In the genomic region with DNA sequence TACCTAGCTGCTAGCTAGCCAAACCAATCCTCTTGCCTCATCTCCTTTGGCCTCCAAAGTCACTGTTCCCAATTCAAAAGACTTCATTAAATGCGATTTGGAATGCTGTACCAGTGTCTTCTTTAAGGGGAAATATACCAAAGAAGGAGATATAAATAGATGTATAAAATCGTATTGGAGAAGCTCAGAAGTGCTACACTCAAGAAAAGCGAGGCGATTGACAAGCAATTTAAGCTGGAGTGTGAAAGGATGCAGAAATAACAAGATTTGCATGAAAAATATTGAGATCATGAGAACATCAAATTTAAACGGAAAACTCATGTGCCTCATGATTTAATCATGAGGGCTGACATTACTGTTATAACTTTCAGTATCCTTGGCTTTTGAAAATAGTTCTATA, we compare ENCODE assay signal across 27 mouse cellular contexts.
DNase-seq lines count a peak whose midpoint lies in the region; ATAC-seq lines count a peak whose summit lies in the region.
"Had no signal": no experiment of that assay in that cellular context is flagged by ENCODE, and none has a peak within 500 bp of the region (broad histone marks: within the 10 kb centered on the region; RNA-seq: fewer than 3 reads in every experiment).

No protein-coding gene starts in this region.

- H3K27ac ChIP-seq in forebrain, embryonic 14.5 days (ENCODE audit: low read depth, low read length) = no peak overlapping the region
- H3K27ac ChIP-seq in forebrain, embryonic 10.5 days = no peak overlapping the region
- H3K27ac ChIP-seq in forebrain, embryonic 16.5 days (ENCODE audit: low read length) = no peak overlapping the region
- H3K27ac ChIP-seq in forebrain, embryonic 11.5 days (ENCODE audit: low read depth, low read length) = no peak overlapping the region
- H3K27ac ChIP-seq: embryonic facial prominence, embryonic 13.5 days; embryonic facial prominence, embryonic 15.5 days; gastrocnemius, adult 2 months had no signal

- H3K27me3 ChIP-seq in forebrain, embryonic 14.5 days (replicated peaks; ENCODE audit: control insufficient read depth, insufficient read depth, low read length) = no peaks in the 10 kb centered on the region
- no peaks in the 10 kb centered on the region for H3K27me3 ChIP-seq in forebrain, embryonic 10.5 days (ENCODE audit: poor library complexity, severe bottlenecking)
- H3K27me3 ChIP-seq in forebrain, embryonic 16.5 days (replicated peaks; ENCODE audit: control insufficient read depth, insufficient read depth, low read length) = no peaks in the 10 kb centered on the region
- H3K27me3 ChIP-seq in forebrain, embryonic 11.5 days (ENCODE audit: control insufficient read depth, insufficient read depth, low read length) = no peaks in the 10 kb centered on the region
- H3K27me3 ChIP-seq: CH12.LX; embryonic facial prominence, embryonic 13.5 days; embryonic facial prominence, embryonic 15.5 days had no signal

- peak; percentile 16 for DNase-seq in forebrain, embryonic 14.5 days (ENCODE audit: low spot score)
- no peak for DNase-seq in forebrain, embryonic 10.5 days (ENCODE audit: extremely low spot score, low spot score)
- DNase-seq in forebrain, embryonic 11.5 days (ENCODE audit: low spot score) = no peak
- DNase-seq in frontal cortex, postnatal 14 days (ENCODE audit: low spot score in 2 of 2) = no peak
- DNase-seq in brain, adult 2 months (ENCODE audit: low read depth, low spot score) = peak; percentile 45
- DNase-seq in kidney, adult 9 months = no peak
- DNase-seq: adrenal gland, adult 8-10 months; adrenal gland, postnatal 14 days; adrenal gland, postnatal 36 days; B cell, adult 2 months; cerebellum, adult 11-12 months; cerebellum, adult 2 months; cerebellum, adult 9-10 months; cerebellum, postnatal 10 days; cerebellum, postnatal 25 days; embryo, embryonic 11 days; gastrocnemius, adult 2 months had no signal

- ATAC-seq in forebrain, embryonic 14.5 days = no peak
- ATAC-seq in forebrain, embryonic 16.5 days = peak; percentile 36; the same call in 1 of the 2 replicates
- ATAC-seq in forebrain, embryonic 11.5 days (replicated peaks; ENCODE audit: low FRiP score) = no peak
- peak; percentile 58 for ATAC-seq in frontal cortex, adult (ENCODE audit: low TSS enrichment)
- ATAC-seq: activated CD4-positive, CD25-positive, alpha-beta regulatory T cell, adult 4 months; CD4-positive, CD25-positive, alpha-beta regulatory T cell, adult 4 months; Patski had no signal

- H3K4me1 ChIP-seq in forebrain, embryonic 14.5 days (ENCODE audit: control insufficient read depth, insufficient read depth, low read length) = no peaks in the 10 kb centered on the region
- peaks cover 6% of the 10 kb centered on the region; the same call in 1 of the 2 replicates for H3K4me1 ChIP-seq in forebrain, embryonic 10.5 days
- no peaks in the 10 kb centered on the region for H3K4me1 ChIP-seq in forebrain, embryonic 16.5 days (replicated peaks; ENCODE audit: control insufficient read depth, insufficient read depth, low read length)
- H3K4me1 ChIP-seq in forebrain, embryonic 11.5 days (replicated peaks; ENCODE audit: control insufficient read depth, insufficient read depth, low read length) = no peaks in the 10 kb centered on the region
- H3K4me1 ChIP-seq: embryonic facial prominence, embryonic 15.5 days had no signal

- H3K9ac ChIP-seq in forebrain, embryonic 14.5 days (ENCODE audit: low read length) = no peak overlapping the region
- no peak overlapping the region for H3K9ac ChIP-seq in forebrain, embryonic 16.5 days (replicated peaks; ENCODE audit: low read depth, low read length)
- no peak overlapping the region for H3K9ac ChIP-seq in forebrain, embryonic 11.5 days (ENCODE audit: low read length)
- H3K9ac ChIP-seq: embryonic facial prominence, embryonic 13.5 days; embryonic facial prominence, embryonic 15.5 days had no signal

- no peak overlapping the region for H3K4me3 ChIP-seq in forebrain, embryonic 14.5 days (ENCODE audit: low read depth, low read length)
- no peak overlapping the region for H3K4me3 ChIP-seq in forebrain, embryonic 10.5 days
- H3K4me3 ChIP-seq in forebrain, embryonic 16.5 days (replicated peaks; ENCODE audit: low read length) = no peak overlapping the region
- H3K4me3 ChIP-seq in forebrain, embryonic 11.5 days (ENCODE audit: low read depth, low read length) = no peak overlapping the region
- H3K4me3 ChIP-seq: embryonic facial prominence, embryonic 13.5 days; embryonic facial prominence, embryonic 15.5 days; erythroblast, embryonic 14.5 days; gastrocnemius, adult 2 months had no signal

- no peak overlapping the region for H3K4me2 ChIP-seq in forebrain, embryonic 14.5 days (ENCODE audit: low read length)
- H3K4me2 ChIP-seq in forebrain, embryonic 16.5 days (ENCODE audit: low read length) = no peak overlapping the region
- H3K4me2 ChIP-seq in forebrain, embryonic 11.5 days (ENCODE audit: low read depth, low read length, severe bottlenecking) = no peak overlapping the region
- H3K4me2 ChIP-seq: embryonic facial prominence, embryonic 15.5 days had no signal

- no peaks in the 10 kb centered on the region for H3K9me3 ChIP-seq in forebrain, embryonic 14.5 days (replicated peaks; ENCODE audit: control insufficient read depth, low read length)
- no peaks in the 10 kb centered on the region for H3K9me3 ChIP-seq in forebrain, embryonic 10.5 days
- no peaks in the 10 kb centered on the region for H3K9me3 ChIP-seq in forebrain, embryonic 16.5 days (ENCODE audit: control insufficient read depth, low read length)
- H3K9me3 ChIP-seq in forebrain, embryonic 11.5 days (ENCODE audit: control insufficient read depth, low read length) = no peaks in the 10 kb centered on the region
- H3K9me3 ChIP-seq: embryonic facial prominence, embryonic 13.5 days; embryonic facial prominence, embryonic 15.5 days; G1E had no signal

- no peaks in the 10 kb centered on the region for H3K36me3 ChIP-seq in forebrain, embryonic 14.5 days (ENCODE audit: control insufficient read depth, insufficient read depth, low read length)
- H3K36me3 ChIP-seq in forebrain, embryonic 10.5 days (replicated peaks) = no peaks in the 10 kb centered on the region
- H3K36me3 ChIP-seq in forebrain, embryonic 16.5 days (ENCODE audit: control insufficient read depth, insufficient read depth) = no peaks in the 10 kb centered on the region
- H3K36me3 ChIP-seq in forebrain, embryonic 11.5 days (ENCODE audit: control insufficient read depth, insufficient read depth, low read length) = no peaks in the 10 kb centered on the region
- H3K36me3 ChIP-seq: embryonic facial prominence, embryonic 13.5 days; embryonic facial prominence, embryonic 15.5 days; G1E had no signal

- WGBS in forebrain, embryonic 14.5 days = 80% methylated on average over 5 of the region's 5 CpGs
- WGBS in forebrain, embryonic 10.5 days = 90% methylated on average over 5 of the region's 5 CpGs
- 68% methylated on average over 5 of the region's 5 CpGs for WGBS in forebrain, embryonic 16.5 days
- 87% methylated on average over 5 of the region's 5 CpGs for WGBS in forebrain, embryonic 11.5 days

Comparison
In these comparisons a context has a peak if more than half of its experiments do, and no peak if none do; other contexts are left out.
1. ATAC-seq: peak in forebrain, embryonic 16.5 days (single experiment) and frontal cortex, adult (single experiment); none in forebrain, embryonic 14.5 days (single experiment) and forebrain, embryonic 11.5 days (single experiment).
2. DNase-seq: peak in forebrain, embryonic 14.5 days (single experiment) and brain, adult 2 months (single experiment); none in forebrain, embryonic 10.5 days (single experiment), forebrain, embryonic 11.5 days (single experiment), frontal cortex, postnatal 14 days (0 of 2) and kidney, adult 9 months (single experiment).